Mouse (Mus musculus) B cell, adult 2 months (primary cell): ENCODE data around the gene Zfp831.

ENCODE experiments used
- DNase-seq, 2 experiments: peaks; one replicate each; pipeline ENCODE4 v3.0.0; 2022

Zfp831 gene

GRCm38 (mm10) chr2:174643448-174644144 lies at the start of gene Zfp831:
Gene Zfp831 (plus strand): TSS chr2:174643534.
- DNase-seq: no peak

- DNase-seq: no peak
These were observed 48.4 kb upstream of the Zfp831 start for GRCm38 (mm10) chr2:174594965-174595364.

DNA sequence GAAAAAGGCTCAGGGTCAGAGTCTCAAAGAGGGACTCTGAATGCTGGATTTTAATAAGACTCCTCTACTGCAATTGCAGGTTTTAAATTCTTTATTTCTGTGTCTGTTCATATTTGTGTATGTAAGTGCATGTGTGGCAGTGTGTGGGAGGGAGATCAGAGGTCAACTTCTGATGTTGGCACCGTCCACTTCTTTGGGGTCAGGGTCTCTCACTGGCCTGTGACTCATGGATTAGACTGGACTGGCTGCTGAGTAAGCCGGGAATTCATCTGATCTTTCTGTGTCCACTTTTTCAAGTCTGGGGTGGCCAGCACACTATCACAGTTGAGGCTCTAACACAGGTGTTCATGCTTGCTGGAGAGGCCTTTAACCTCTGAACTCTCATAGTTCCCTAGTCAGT lies 47.7 kb upstream of the Zfp831 start:
- no peak for DNase-seq

DNA sequence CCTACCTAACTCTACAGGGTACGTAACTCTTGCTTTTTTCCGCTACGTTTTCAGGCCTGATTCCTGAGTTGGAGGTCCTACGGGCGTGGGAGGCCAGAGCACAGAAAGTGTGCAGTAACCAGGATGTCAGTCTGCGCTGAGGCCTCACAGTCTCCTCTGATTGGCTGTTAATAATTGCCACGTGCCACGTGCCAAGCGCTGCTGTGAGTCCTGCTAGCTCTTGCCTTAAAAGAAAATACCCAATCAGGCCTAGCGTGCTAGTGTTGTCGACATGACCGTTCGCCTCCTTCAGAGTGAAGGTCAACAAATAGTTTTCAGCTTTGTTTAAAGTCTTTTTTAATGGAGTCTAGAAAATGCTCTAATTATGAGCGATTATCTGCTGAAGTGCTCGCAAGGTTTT lies 46.9 kb upstream of the Zfp831 start:
- DNase-seq: no peak

DNA sequence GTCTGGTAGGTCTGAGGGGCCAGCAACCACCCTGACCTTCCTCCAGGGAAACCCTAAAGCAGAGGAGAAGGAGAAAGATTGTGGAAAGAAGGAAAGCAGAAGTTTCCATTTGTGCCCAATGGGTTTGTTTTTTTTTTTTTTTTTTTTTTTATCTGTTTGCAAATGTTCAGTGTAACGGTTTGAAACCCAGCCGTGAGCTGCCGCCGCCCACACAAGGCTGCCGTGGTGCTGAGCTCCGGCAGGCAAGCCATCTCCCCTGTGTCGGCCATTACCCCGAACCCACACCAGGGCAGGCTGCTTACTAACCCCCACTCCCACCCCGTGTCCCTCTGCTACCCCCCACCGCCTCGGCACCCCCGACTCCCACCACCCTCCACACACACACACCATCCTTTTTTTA lies 44.9 kb upstream of the Zfp831 start:
- peak; percentile 39 to 46 for DNase-seq

DNA sequence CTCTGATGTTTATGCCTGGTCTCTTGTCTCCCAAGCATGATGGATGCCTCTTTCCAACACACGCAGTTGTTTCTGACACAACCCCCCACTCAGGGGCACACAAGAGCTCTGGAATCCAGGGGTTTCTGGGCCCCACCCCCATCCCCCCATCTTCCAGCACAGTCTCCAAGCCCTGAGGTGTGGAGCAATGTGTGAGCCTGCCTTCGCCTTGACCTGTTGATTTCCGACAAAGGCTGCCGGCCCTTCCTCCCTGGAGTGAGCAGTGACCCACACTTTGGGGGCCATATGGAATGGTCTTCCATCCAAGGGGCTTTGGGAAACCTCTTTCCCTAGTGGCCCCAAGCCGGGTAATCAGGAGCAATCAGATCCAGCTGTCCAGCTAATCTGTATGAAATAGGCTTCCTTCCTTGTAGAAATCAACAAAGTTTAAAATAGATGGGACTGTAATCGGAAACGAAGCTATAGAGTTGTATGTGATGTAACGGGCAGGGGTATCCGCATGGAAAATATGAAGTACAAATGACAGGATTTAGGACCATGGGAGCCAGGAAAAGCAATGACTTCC lies 44.2 kb upstream of the Zfp831 start:
- no peak for DNase-seq

- DNase-seq: no peak
These were observed 43.5 kb upstream of the Zfp831 start for GRCm38 (mm10) chr2:174599853-174600271.

DNA sequence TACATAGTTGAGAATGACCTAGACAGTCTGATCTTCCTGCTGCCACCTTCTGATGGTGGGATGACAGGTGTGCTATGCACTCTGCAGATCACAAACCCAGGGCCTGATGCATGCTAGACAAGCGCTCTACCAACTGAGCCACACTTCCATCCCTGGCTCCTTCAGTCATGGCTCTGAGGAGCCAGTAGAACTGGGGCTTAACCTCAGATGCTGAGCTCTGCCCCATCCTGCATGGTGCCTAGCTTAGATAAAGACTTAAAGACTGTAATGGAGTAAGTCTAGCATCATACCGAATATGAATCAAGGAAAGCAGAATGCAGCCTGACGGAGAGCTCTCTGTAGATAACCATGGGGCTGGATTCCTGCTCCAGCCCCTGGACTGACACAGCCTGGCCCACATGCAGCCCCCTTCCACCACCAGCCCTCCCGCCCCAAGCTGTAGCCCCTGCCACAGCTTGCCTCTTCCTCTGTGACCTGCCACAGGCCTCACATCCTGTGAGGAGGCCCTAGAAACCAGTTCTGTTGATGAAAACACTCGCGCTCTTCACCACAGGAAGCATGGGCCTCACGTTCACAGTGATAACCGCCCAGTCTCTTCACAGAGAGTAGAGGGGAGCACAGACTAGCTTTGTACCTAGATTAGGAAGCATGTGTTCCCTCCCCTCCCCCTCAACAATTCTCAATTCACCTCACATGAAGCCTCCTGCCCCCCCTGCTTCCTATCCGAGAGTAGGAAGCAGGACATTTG lies 41.2 kb upstream of the Zfp831 start:
- peak; percentile 76 to 79 for DNase-seq

DNA sequence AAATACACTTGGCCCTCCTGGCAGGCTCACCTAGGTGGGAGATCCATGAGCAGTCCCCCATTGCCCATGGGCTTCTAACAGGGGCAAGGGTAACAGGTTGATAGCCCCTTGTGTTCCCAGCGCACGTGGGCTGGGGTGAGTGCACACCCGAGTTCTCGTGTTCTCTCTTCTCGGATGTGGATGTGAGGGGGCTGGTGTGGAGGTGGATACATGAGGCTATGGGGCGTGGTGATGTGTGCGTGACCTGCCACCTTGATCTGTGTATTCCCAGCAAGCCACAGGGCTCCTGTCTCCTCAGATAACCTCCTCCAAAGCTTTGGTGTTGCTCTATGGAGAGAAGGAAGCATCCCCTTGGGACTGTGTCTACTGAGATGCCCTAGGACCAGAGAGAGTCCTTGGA lies 40.0 kb upstream of the Zfp831 start:
- no peak for DNase-seq

GRCm38 (mm10) chr2:174605020-174605419 lies 38.3 kb upstream of the Zfp831 start:
- no peak for DNase-seq

DNA sequence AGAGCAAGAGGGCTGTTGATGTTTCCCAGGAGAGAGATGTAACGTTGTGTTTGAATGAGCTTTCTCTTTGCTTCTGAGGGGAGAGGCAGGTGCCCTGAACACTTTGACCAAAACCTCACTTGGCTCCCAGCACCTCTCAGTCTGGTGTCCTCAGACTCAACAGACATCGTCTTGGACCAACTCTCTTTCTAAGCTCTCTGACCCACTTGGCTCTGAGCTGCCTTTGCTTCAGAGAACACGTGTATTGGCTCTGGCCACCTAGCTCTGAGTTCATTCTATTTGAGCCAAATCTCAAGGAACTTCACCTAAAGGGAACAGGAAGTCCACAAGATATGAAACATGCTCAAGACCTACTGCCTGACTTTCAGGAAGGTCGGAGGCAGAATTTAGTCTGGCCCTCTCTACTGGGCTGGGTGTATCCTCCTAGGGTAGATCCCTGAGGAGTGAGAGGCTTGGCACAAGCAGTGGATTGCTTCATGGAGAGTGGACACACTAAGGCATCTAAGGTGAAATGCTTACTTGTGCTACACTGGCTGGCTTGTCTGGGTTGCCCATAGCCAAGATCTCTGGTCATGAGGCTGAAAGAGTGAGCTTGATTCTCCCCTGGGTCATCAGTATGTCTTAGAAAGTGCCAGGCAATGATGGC lies 37.8 kb upstream of the Zfp831 start:
- DNase-seq: no peak

DNA sequence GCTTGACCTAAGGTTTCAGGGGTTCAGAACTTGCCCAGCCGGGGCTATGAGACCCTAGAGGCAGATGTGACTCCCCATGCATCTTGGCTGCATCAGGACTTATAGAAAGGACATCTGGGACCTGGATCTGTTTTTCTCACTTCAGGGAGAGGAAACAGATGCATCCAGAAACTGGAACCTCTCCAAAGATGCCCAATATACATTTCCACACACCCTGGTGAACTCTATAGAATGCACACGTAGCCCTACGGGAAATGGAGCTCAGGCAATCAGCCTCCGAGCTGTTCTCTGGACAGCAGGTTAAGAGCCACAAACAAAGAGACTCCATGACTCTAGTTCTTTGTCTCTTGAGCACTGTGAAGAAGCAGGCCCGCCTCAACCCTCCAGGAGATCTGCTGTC lies 37.0 kb upstream of the Zfp831 start:
- DNase-seq: no peak

DNA sequence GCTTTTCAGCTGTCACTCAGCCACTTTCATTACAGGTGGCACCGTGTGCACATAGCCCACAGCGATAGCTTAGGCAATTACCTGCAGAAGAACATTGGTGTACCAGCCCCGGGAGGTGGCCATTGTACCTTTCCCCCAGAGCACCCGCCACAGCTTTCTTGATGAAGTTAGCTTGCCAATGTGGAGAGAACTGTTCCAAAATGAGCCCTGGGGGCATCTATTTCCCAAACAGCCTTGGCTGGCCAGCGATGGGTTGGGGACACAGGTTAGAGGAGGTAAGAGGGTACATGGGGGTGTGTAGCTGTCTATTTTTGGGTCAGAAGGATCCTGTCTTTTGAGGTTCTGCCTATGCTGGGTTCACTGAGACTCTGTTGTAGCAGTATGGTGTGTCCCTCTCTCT lies 33.4 kb upstream of the Zfp831 start:
- no peak for DNase-seq

GRCm38 (mm10) chr2:174612386-174613063 lies 30.8 kb upstream of the Zfp831 start:
- no peak for DNase-seq

- no peak for DNase-seq
These were observed 30.1 kb upstream of the Zfp831 start for GRCm38 (mm10) chr2:174613221-174613620.

DNA sequence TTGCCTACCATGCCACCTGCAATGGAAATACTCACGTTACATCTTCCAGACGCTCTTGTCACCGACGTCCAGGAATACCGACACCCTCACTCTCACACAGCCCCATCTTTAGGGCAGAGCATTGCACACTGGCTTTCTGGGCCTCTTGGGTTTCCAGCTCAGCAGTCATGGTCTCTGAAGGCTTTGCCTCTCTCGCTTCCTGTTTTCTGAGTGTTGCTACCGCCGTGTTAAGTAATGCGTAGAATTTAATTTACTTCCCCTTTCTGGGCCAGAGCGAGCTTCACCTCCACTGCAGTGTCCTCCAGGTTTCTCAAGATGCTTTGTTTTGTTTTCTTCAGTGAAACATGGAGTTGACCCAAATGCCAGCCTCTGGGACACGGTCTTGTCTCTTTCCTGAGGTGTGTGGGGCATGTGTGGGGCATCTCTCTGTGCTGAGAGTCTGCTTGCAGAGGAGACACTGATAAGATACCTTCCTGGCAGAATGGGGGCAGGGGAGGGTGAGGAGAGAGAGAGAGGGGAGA lies 29.4 kb upstream of the Zfp831 start:
- peak; percentile 79 to 80 for DNase-seq

GRCm38 (mm10) chr2:174621881-174622280 lies 21.5 kb upstream of the Zfp831 start:
- DNase-seq: no peak

DNA sequence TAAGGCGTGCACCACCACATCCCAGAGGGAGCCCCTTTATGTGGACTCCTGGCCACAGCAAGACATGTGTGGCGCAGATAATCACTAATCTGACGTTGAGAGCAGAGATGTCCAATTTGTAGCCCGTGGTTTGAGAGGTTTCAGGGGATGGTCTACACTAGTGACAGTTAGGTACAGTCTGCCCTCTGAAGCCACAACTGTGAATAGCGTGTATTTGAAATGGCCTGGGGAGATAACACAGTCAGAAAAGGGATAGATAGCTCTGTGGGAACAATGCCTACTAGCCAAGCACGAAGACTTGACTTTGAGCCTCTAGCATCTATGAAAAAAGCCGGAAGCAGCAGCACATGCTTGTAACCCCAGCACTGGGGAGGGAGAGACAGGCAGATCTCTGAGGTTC lies 18.9 kb upstream of the Zfp831 start:
- no peak for DNase-seq

- DNase-seq: no peak
These were observed 16.3 kb upstream of the Zfp831 start for GRCm38 (mm10) chr2:174627021-174627420.

DNA sequence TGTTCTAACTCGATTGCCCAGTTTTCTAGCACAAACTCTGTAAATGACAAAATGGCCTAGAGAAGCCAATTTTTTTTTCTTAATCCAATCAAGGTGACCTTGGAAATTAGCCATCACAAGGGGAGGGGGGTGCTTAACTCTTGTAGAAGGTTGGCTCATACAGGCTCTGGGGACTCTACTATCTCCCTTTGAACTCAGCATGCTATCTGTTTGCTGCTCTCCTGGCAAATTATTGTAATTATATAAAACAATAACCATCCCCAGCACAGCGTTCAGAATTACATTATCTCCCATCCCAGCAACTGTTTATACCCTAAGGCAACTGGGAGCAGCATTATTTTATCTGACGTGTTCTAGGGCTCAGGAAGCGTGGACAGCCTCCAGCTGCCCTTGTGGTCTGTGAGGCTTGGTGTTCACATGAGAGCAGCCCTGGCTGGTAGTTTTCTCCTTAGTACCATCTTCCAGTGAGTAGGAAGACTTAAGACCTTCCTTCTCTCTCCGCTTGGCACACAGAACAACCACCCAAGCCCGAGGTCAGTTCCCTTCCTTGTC lies 14.0 kb upstream of the Zfp831 start:
- DNase-seq: no peak

DNA sequence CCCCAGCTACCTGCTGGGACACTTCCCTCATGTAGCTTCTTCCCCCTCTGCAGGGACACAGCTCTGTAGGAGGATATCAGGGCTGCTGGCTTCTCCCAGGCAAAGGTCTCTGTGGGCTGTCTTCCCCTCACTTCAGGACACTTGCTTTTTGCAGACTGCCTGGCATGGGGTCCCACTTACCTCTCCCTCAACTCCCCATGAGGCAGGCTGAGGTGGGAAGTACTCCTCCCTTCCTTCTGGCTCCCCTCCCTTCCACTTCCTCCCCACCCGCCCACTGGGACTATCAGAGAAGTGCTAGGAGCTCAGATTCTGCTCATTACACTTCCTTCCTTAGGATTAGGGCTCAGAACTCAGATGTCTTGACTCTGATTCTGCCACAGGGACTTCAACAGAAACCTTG lies 6.6 kb upstream of the Zfp831 start:
- DNase-seq: no peak

DNA sequence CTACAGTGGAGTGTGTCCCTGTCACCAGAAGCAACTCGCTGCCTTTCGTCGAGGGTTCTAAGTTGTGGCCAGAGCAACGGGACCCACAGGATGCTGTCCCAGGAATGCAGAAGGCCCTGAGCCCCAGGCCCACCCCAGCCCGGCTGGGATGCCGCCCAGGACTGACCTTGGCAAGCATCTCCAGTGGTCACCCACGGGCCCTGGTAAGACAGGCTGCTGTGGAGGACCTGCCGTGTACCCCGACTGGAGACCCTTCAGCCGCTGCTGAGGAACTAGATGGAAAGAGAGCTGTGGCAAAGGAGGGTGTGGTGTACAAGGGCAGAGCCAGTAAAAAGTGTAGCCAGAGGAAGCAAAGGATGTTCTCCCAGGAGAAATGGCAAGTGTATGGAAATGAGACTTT lies 1.6 kb downstream of the Zfp831 start:
- DNase-seq: no peak

GRCm38 (mm10) chr2:174652864-174653263 lies 9.5 kb downstream of the Zfp831 start:
- DNase-seq: no peak
